Mouse (Mus musculus) induced T-regulatory cell, adult 2 months (primary cell): ENCODE results near the gene Kcnma1.

Experiments
- DNase-seq: peaks from one replicate; pipeline ENCODE4 v3.0.0-alpha.2; 2012; ENCODE audit warnings: low read depth

Gene Kcnma1

DNA sequence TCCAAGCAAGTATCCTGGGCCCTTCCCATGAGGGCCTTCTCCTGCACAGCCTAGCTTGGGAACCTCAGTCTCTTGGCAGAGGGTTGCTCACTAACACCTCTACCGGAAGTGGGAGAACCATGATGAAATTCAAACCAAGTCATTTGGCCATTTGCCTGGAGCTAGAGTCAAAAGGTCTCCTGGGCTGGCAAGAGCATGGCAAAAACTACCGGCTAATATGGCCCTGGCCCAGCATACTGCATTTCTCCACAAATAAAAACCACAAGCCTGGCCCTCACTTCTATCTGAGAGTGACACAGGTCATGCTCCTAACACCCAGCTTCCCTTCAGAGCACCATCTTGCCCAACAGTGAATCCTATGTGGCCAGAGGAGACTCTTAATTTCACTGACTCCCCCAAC lies 159.3 kb downstream of the Kcnma1 start:
- no peak for DNase-seq

DNA sequence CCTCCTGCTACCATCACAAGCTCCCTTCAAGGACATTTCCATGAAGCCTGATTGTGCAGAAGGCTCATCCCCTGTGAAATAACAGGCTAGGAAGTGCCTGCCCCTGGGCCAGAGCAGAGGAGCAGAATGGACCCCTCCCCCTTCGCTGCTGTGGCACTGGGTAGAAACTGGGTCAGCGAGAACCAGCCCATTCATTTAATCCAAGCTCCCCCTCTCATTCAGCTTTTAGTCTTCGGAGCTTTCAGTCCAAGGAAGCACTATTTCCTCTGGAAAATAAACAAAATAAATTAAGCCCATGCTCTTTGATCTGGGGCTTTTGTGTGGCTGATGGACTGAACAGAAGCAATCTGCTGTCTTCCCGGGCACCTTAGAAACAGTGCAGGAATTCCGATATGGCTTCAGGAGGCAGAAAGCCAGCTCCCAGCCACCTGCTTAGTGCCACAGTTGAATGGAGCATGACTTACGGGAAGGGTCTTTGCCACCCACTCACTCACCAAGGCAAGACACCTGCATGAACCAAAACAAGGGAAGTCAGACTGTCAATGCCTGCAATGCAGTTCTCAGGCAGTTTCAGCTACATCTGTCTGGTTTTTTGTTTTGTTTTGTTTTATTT lies 165.7 kb downstream of the Kcnma1 start:
- DNase-seq: no peak

DNA sequence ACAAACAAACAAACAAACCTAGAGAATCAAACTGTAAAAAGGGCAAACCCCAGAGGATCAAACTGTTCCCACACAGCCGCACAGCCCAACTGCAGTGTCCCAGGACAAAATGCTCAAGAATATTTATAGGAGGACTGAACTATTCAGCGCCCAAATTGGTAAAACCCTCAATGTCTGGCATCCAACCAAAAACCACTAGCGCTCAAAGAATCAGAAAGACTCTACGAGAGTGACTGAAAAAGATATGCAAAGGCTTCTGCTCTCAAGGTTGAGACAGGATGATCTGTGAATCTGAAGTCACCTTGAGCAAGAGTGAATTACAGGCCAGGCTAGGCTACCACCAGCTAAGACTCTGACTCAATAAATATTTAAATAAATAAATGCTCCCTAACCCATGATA lies 167.6 kb downstream of the Kcnma1 start:
- DNase-seq: no peak

DNA sequence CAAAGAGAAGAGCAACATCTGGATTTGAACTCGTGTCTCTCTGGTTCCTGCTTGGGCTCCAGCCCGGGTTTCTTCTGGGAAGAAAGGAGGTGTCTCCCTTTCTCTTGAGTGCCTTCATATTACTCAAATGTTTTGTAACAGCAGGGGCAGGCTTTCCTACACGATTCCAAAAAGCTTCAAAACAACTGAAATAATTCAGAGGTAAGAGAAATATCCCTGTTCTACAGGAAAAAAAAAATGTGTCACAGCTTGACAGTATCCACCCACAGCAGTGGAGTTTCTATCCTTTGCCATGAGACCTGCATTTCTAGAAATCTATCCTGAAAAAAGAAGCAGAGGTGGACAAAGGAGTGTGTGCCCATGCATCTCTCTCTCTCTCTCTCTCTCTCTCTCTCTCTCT lies 172.3 kb downstream of the Kcnma1 start:
- no peak for DNase-seq

DNA sequence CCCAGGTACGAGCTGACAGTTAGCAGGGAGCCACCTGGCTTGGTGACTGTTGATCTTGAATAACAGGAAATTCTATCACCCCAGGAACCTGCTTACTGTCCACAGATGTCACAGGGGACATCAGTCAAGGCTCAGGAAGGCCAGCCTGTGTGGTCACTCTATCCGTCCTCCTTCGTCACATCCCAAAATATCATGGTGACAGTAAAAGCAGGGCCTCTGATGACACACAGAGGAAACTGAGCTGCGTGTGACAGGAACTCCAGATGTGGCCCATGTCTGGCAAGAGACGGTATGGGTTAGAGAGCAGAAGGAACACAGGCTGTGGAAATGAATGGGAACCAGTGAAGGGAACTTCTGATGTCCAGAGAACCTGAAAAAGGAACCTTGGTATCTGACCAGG lies 174.7 kb downstream of the Kcnma1 start:
- DNase-seq: no peak

DNA sequence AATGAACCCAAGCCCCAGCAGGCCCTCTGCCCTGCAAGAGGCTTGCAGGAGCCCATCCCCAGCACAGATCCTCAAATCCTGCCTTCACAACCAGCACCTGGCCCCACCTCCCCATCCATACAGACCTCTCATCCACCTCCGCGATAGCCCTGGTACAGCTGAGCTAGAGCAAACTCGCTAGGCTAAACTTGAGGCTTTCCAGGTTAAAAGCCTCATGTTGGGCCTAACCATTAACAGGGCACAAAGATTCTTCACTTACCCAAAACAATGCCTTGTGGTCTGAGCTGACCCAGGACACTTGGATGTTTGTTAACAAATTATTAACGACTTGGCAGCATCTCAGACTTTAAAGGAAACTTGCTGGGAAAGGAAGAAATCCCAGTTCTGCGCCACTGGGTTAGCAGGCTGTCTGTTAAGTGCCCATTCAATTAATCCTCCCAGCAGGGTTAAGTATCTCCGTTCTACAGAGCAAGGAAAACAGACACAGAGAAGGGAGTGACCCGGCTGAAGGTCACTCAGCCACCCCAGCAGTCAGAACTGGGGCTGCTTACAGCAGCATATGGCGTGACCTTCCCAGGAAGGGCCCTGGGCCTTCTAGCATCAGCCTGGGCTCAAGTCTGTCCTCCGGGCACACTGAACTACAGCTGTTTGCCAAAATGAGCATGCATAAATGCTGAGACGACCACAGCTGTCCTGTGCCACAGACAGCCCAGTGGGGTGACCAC lies 178.7 kb downstream of the Kcnma1 start:
- DNase-seq: no peak

DNA sequence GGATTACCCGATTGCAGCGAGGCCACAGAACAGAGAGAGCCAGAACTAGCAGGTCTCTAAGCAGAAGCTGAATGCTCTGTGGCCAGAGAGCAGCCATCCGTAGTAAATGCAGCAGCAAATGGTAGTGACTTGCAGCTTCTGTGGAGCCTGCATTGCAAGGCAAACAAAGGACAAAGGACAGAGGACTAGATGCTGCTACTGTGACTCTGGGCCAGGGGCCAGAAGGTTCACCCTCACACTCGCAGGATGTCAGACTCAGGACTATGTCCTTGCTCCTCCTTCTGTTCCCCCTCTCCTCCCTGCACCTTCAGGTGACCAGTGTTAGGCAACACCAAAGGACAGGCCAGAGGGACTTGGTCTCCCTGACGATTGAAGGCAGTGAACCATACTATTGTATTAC lies 183.0 kb downstream of the Kcnma1 start:
- DNase-seq: no peak

DNA sequence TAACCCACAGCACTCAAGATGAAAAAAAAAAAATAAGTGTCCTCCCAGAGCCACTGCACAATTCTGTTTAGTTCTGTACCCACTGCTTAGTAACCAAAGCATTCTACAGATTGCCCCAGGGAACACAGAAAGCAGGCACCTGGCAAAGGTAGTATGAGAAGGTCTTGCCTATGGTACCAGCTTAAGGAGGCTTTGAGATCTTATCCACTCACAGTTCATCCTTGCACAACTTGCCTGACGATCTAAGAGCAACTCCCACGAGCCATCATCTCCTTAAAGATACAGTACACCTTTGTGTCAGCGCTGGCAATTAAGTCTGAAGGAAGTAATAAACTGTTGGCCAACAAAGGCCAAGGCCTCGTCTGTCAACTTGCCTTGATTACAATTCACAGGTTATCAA lies 184.0 kb downstream of the Kcnma1 start:
- no peak for DNase-seq

DNA sequence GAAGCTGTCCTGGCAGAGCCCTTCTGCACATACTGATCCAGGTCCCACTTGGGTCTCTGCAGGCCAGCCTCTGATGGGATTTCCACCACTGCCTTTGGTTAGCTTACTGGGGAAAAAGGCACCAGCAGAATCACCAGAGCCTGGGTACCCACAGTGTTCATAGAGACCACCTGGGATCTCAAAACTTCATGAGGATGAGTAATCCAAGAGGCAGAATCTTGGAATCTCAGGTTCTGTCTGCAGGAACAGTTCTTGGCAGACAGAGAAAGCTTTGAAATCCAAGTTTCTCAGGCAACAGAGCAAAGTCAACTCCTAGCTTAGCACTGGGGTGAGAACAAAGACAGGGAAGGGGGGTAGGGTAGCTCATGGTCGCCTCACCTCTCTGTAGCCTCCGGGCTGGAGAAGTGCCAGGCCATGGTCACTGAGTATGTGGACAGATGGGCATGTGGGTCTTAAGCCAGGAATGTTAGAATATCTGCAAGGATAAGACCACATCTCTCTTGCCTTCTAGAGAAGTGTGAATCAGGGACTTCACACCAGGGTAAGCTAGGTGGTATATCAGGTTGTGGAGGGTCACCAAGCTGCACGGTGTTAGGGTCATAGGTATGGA lies 185.5 kb downstream of the Kcnma1 start:
- DNase-seq: no peak

DNA sequence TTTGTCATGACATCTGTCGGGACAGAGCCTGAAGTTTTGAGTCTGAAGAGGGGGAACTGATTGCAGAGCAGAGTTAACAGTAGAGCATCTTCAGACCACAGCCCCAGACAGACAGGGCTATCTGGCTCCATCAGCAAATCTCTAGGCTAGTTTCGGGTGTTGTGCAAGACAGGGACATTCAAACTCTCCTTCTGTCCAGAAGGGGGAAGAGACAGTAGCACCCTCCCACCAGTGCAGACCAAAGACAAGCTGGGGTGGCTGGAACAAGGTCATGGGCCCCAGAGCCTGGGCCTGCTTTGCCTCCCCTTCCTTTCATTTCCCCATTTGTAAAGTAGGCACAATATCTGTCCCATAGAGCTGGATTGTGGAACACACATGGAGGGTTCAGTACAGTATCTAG lies 189.4 kb downstream of the Kcnma1 start:
- DNase-seq: no peak

DNA sequence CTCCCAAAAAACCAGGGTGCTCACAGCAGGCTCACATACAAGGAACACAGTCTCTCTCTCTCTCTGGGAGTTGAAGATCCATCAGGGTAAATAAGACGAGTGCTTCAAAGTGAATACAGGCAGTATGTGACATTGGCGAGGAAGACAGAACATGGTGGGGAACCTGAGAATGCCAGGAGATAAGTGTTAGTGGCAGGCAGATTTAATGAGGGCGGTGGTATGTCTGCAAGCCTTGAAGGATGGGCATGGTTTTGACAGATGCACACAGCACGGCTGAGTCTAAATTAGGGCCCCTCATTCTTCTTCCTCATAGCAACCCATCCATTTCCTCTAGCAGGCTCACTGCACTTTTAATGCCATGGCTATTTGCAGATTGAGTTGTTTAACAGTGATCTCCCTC lies 190.0 kb downstream of the Kcnma1 start:
- no peak for DNase-seq

DNA sequence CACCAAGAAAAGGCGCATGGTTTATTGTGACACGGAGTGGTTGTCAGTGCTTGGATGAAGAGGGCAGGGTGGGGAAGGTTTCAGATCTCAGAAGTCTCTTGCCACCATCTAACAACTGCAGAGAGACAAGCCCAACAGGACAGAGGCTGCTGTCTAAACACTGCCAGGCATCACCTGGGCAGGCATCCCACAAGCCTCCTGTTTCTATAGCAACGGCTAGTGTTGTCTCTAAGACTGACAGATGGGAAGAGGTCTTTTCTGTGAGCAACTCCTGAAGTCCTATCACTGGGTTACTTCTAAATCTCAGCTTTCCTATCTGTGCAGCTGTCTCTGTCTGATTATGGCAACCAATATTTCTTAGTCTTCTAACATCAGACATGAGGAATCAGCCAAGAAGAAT lies 196.7 kb downstream of the Kcnma1 start:
- DNase-seq: no peak

DNA sequence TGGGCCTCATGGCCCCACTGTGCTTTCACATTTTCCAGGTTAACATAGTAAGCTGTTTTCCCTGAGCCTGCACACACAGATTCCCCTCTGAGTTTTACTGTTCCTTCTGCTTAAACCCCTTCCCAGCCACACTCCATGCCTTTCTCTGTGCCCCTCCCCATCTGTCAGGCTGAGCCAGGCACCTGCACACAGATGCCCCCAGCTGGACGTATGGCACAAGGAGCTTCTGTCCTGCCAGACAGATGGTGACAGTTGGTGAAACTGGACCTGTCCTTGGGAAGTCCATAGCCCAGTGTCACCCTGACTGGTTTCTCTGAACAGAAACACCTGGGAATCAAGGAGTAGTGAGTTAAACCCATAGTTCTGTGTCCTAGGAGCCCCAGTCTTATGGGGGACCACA lies 204.2 kb downstream of the Kcnma1 start:
- DNase-seq: no peak

DNA sequence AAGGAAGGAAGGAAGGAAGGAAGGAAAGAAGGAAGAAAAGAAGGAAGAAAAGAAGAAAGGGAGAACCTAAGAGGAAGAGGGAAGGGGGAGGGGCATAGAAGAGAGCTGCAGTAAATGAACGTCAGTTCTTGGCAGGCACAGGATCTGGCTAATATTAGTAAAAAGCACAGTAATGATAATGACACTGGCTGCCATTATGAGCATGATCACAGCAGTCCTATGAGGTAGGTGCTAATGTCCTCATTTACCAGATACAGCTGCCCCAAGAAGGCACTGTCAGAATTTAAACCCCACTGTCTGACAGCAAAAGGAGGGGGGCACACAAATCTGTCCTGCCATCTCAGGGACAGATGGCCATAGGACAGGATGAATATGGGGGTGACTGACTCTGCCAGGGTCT lies 205.2 kb downstream of the Kcnma1 start:
- DNase-seq: no peak

DNA sequence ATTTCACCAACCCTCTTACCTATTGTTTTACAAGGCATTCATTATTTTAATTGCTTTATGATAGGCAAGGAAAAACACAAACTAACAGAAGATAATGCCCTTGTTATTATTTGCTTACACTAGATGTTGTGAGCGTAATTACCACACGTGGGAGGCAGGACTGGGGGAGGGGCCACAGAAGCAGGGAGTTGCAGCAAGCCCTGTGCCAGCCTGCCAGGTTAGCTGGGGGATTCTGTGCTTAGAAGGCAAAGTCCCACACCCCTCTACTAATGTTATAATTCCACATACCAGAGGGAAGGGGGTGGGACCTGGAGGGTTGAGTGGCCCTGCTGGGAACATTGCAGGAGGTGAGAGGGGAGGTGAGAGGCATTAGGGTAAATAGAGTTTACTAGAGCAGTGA lies 207.9 kb downstream of the Kcnma1 start:
- DNase-seq: no peak

DNA sequence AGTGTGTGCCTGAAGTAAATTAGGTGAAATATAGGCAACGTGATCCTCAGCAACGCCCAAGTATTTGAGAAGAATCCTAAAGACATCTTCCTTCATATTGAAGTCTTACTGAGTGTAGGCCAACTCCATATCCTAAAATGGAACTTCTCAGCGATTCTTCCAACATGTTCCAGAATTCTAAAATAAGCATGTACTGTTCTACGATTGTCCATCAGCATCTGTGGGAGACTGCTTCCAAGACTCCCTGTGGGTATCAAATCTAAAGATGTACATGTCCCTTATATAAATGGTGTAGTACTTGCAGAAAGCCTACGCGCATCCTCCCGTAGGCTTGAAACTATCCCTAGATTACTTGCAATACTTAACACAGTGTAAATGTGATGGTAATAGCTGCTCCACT lies 217.4 kb downstream of the Kcnma1 start:
- no peak for DNase-seq

DNA sequence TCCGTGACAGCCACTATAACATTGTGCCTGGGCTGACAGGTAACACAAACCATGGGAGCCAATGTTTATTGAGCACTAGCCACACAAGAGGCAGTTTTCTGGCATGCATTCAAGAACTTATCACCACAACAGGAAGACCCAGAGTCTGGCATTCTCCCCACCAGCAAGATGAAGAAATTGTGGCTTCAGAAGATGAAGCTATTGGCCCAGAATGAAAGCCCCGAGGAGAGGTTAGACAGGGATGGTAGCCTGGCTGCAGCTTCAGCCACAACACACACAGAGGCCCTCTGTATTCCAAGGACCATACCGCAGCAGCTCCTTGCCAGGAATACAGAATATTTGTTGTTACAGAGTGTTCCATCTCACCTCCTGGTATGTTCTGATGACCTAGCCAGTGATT lies 221.6 kb downstream of the Kcnma1 start:
- no peak for DNase-seq

DNA sequence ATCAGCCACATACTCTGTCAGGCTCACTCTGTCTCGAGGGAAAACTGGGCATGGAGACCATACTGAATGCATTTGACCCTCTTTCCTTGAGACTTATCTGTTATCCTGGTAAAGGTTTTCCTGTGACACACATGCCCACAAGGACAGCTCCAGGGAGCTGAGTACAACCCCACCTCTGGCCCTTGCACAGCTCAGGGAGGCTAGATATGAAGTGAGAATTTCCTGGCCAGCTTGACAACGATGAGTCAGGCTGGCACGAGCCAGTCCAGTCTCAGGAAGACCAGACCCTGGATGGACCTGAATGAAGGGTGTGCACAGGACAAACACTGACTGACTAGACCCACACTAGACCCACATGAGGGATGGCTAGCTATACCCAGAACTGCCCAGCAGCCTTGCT lies 222.2 kb downstream of the Kcnma1 start:
- DNase-seq: no peak

DNA sequence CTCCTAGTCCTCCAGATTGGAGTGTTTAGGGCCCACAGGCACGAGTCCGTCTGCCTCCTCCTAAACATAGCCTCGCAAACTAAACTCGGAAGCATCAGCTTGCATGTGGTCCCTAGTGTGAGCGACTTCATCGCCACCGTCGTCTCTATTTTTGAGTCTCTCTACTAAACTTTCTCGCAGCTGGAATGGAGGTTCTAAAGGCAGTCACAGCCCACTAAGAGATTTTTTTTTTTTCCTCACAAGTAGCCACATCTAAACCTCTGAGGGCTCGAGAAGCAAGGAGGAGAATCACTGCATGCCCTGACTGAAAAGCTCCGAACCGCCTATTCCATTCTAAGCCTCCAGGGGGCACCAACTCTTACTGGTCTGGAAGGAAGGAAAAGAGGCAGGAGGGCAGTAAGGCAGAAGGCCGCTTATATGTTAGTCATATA lies 223.0 kb downstream of the Kcnma1 start:
- DNase-seq: peak; percentile 4

DNA sequence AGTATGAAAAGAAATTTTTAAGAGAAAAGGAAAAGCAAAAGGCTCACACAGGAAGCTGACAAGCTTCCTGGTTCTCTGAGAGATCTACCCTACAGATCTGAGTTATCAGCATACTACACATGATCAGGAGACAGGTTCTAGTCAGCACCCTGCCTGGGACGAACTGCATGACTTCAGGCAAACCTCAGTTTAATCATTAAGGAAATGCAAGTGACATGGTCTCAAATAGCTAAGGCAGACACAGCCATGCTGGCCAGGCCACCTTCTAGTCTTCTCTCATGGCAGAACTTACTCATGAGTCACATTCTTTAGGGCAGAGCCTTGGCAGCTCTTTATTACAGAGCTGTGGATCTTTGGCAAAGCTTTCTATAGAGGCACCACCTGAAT lies 227.6 kb downstream of the Kcnma1 start:
- no peak for DNase-seq

DNA sequence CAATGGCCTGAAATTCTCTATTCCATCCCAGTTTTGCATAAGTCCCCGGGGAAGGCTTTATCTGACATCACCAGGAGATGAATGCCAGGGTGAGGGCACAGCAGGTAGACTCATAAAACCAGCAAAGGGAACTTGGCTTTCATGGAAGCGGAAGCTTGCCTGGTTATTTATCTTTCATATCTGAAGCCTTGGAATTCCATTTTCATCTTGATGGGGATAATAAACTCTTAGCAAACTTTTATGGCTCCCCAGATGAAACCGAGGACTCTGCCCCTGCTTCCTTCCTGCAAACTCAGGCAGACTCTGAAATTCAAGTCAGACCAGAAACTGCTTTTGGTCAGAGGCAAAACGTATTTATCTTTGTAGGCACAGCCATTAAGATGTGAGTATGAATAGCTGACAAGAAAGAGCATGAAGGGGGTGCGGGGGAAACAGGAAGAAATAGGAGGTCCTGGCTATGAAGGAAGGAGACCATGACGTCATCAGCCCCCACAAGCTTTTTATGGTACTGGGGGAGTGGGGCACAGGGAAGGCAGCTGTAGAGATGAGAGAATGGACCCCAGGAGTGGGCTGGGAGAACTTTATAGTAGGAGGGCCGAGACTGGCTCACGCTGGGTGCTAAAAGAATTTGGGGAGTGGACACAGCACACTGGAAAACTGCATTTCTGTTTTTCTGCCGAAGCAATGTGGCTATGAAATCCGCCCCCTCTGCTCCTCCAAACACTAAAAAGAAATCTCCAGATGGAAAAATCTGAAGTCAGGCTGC lies 228.2 kb downstream of the Kcnma1 start:
- DNase-seq: no peak

DNA sequence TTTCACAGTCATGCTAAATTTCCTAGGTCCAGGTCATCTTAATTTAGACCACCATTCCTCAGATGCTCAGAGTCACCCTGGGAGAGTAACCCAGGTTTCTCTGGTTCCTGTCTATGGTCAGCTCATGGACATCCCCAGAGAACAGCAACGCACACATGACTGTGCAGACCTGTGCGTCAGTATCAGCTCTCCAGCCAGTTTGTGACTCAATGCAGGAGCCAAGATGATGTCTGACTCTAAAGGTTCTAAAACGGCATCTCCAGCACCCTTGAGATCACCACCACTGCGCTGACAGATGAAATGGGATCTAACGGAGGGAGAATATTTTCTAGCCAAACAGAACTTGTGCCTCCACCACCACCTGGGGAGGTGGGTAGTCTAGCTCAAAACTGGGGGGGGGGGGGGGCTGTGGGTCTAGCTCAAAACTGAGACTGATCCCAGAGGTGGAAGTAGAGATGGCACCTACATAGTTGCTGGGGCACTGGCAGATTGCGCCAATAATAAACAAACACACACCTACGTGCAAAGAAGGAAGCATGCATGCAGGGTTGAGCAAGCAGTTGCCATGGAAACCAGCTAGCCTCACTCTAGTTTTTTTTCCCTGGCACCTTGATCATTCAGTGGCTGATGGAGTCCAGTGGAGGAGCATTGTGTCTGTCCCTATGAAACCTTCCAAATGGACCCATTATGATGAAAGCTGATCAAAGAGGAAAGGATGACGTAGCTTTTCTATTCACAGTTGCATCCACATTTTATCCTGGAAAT lies 231.3 kb downstream of the Kcnma1 start:
- DNase-seq: no peak
